ENCODE assay signal across 25 mouse cellular contexts in the genomic region with DNA sequence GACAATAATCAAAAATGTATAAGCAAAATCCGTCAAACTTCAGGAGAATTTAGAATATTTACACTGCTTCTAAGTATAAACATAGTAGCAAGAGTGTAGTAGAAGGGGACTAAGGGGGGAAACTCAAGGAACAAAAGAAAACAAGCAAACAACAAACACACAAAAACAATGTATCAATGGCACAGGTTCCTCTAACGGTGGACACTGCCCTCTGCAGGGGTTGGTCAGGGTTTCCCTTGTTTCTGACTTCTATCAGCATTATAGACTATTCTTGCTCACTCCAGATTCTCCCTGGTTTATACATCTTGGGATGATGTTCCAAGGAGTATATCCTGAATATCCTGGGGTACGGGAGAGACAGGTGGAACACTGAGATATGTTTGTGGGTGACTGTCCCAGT.
DNase-seq lines count a peak whose midpoint lies in the region; ATAC-seq and TF ChIP-seq lines count a peak whose summit lies in the region.
"Had no signal": no experiment of that assay in that cellular context is flagged by ENCODE, and none has a peak within 500 bp of the region (broad histone marks: within the 10 kb centered on the region; RNA-seq: fewer than 3 reads in every experiment).

No protein-coding gene starts in this region.

- no peaks in the 10 kb centered on the region for H3K9me3 ChIP-seq in intestine, postnatal 0 days (ENCODE audit: control insufficient read depth)
- no peaks in the 10 kb centered on the region for H3K9me3 ChIP-seq in intestine, embryonic 16.5 days (ENCODE audit: control insufficient read depth, low read length)
- H3K9me3 ChIP-seq in midbrain, postnatal 0 days (ENCODE audit: low read length): no peaks in the 10 kb centered on the region
- no peaks in the 10 kb centered on the region for H3K9me3 ChIP-seq in midbrain, embryonic 11.5 days (ENCODE audit: control insufficient read depth, low read length)
- H3K9me3 ChIP-seq: heart, embryonic 10.5 days; heart, embryonic 15.5 days; limb, embryonic 12.5 days; liver, embryonic 13.5 days; megakaryocyte, embryonic 14.5 days; midbrain, embryonic 13.5 days had no signal

- no peaks in the 10 kb centered on the region for H3K36me3 ChIP-seq in intestine, postnatal 0 days (ENCODE audit: control insufficient read depth, insufficient read depth)
- H3K36me3 ChIP-seq in intestine, embryonic 16.5 days (ENCODE audit: control insufficient read depth, insufficient read depth, low read length): no peaks in the 10 kb centered on the region
- no peaks in the 10 kb centered on the region for H3K36me3 ChIP-seq in midbrain, postnatal 0 days (ENCODE audit: insufficient read depth, low read length)
- H3K36me3 ChIP-seq in midbrain, embryonic 11.5 days (ENCODE audit: control insufficient read depth, insufficient read depth, low read length): no peaks in the 10 kb centered on the region
- H3K36me3 ChIP-seq: heart, embryonic 10.5 days; heart, embryonic 15.5 days; limb, embryonic 12.5 days; liver, embryonic 13.5 days; midbrain, embryonic 13.5 days had no signal

- no peaks in the 10 kb centered on the region for H3K27me3 ChIP-seq in intestine, postnatal 0 days (replicated peaks; ENCODE audit: control insufficient read depth, insufficient read depth, low read length)
- H3K27me3 ChIP-seq in intestine, embryonic 16.5 days (replicated peaks; ENCODE audit: control insufficient read depth, insufficient read depth, low read length): no peaks in the 10 kb centered on the region
- no peaks in the 10 kb centered on the region for H3K27me3 ChIP-seq in midbrain, postnatal 0 days (ENCODE audit: insufficient read depth, low read length)
- H3K27me3 ChIP-seq in midbrain, embryonic 11.5 days (ENCODE audit: control insufficient read depth, insufficient read depth, low read length): no peaks in the 10 kb centered on the region
- H3K27me3 ChIP-seq: heart, embryonic 15.5 days; limb, embryonic 12.5 days; liver, embryonic 13.5 days; megakaryocyte, embryonic 14.5 days; midbrain, embryonic 13.5 days had no signal

- intact Hi-C loops in left cerebral cortex, adult 2 months (cut with DNase I): no loop called here
- intact Hi-C loops in left cerebral cortex, postnatal 10 days (cut with DNase I): no loop called here

- no peak overlapping the region for H3K4me3 ChIP-seq in intestine, postnatal 0 days (ENCODE audit: low read depth, low read length)
- no peak overlapping the region for H3K4me3 ChIP-seq in intestine, embryonic 16.5 days (ENCODE audit: low read length)
- H3K4me3 ChIP-seq in left cerebral cortex, adult 2 months: no peak overlapping the region
- H3K4me3 ChIP-seq in midbrain, postnatal 0 days (ENCODE audit: low read depth, low read length): no peak overlapping the region
- H3K4me3 ChIP-seq in midbrain, embryonic 11.5 days (ENCODE audit: low read depth, low read length): no peak overlapping the region
- H3K4me3 ChIP-seq: erythroblast, embryonic 14.5 days; heart, embryonic 10.5 days; heart, embryonic 15.5 days; limb, embryonic 12.5 days; liver, embryonic 13.5 days; megakaryocyte, embryonic 14.5 days; midbrain, embryonic 13.5 days had no signal

- WGBS in intestine, postnatal 0 days: 63% methylated on average over 3 of the region's 3 CpGs
- WGBS in intestine, embryonic 16.5 days: 75% methylated on average over 3 of the region's 3 CpGs
- WGBS in midbrain, postnatal 0 days: 79% methylated on average over 3 of the region's 3 CpGs
- 83% methylated on average over 3 of the region's 3 CpGs for WGBS in midbrain, embryonic 11.5 days

- no peak overlapping the region for H3K4me2 ChIP-seq in intestine, postnatal 0 days (replicated peaks; ENCODE audit: low read depth)
- no peak overlapping the region for H3K4me2 ChIP-seq in intestine, embryonic 16.5 days (ENCODE audit: low read depth, low read length)
- H3K4me2 ChIP-seq in midbrain, postnatal 0 days (ENCODE audit: low read depth, low read length, poor library complexity, severe bottlenecking): no peak overlapping the region
- no peak overlapping the region for H3K4me2 ChIP-seq in midbrain, embryonic 11.5 days
- H3K4me2 ChIP-seq: heart, embryonic 15.5 days; hindbrain, embryonic 14.5 days; limb, embryonic 12.5 days; liver, embryonic 13.5 days; lung, embryonic 14.5 days; midbrain, embryonic 13.5 days had no signal

- H3K9ac ChIP-seq in intestine, postnatal 0 days (ENCODE audit: low read depth, low read length): no peak overlapping the region
- H3K9ac ChIP-seq in intestine, embryonic 16.5 days (ENCODE audit: low read depth, low read length): no peak overlapping the region
- no peak overlapping the region for H3K9ac ChIP-seq in midbrain, postnatal 0 days (replicated peaks; ENCODE audit: low read length, poor library complexity, severe bottlenecking)
- H3K9ac ChIP-seq in midbrain, embryonic 11.5 days (ENCODE audit: low read length): no peak overlapping the region
- H3K9ac ChIP-seq: heart, embryonic 15.5 days; hindbrain, embryonic 14.5 days; limb, embryonic 12.5 days; liver, embryonic 13.5 days; lung, embryonic 14.5 days; midbrain, embryonic 13.5 days had no signal

- TF ChIP-seq CTCF in intestine, postnatal 0 days (IDR thresholded peaks at IDR 0.05; ENCODE audit: low read depth): peak; percentile 49
- peak; percentile 21 for TF ChIP-seq CTCF in left cerebral cortex, adult 2 months (IDR thresholded peaks at IDR 0.05)
- TF ChIP-seq CTCF in midbrain, postnatal 0 days (IDR thresholded peaks at IDR 0.05): peak; percentile 26; the same call in 1 of the 2 replicates

- H3K27ac ChIP-seq in intestine, postnatal 0 days (ENCODE audit: low read depth, low read length): no peak overlapping the region
- no peak overlapping the region for H3K27ac ChIP-seq in intestine, embryonic 16.5 days (ENCODE audit: low read length)
- no peak overlapping the region for H3K27ac ChIP-seq in left cerebral cortex, adult 2 months
- H3K27ac ChIP-seq in midbrain, postnatal 0 days (ENCODE audit: low read depth, low read length): no peak overlapping the region
- no peak overlapping the region for H3K27ac ChIP-seq in midbrain, embryonic 11.5 days (ENCODE audit: low read depth, low read length)
- H3K27ac ChIP-seq: heart, embryonic 10.5 days; heart, embryonic 15.5 days; hindbrain, embryonic 14.5 days; limb, embryonic 12.5 days; liver, embryonic 13.5 days; midbrain, embryonic 13.5 days had no signal

- no peak for DNase-seq in left cerebral cortex, adult 2 months (ENCODE audit: extremely low spot score in 1 of 2, low spot score in 2 of 2)
- DNase-seq in left cerebral cortex, postnatal 10 days (ENCODE audit: extremely low spot score in 1 of 2, low spot score in 2 of 2): no peak
- DNase-seq in midbrain, postnatal 0 days (ENCODE audit: low spot score): no peak
- no peak for DNase-seq in midbrain, embryonic 11.5 days (ENCODE audit: low spot score, missing footprints)
- DNase-seq: B cell, adult 2 months; cerebellum, adult 18-20 months; cerebellum, postnatal 10 days; gastrocnemius, postnatal 10 days; heart, postnatal 4 days; kidney, postnatal 4 days; liver, embryonic 13.5 days; lung, embryonic 14.5 days; lung, postnatal 36 days; right cerebral cortex, postnatal 14 days had no signal

- H3K4me1 ChIP-seq in intestine, postnatal 0 days (replicated peaks; ENCODE audit: control insufficient read depth, insufficient read depth, low read length): no peaks in the 10 kb centered on the region
- no peaks in the 10 kb centered on the region for H3K4me1 ChIP-seq in intestine, embryonic 16.5 days (ENCODE audit: control insufficient read depth, insufficient read depth, low read length)
- no peaks in the 10 kb centered on the region; the same call in 1 of the 2 replicates for H3K4me1 ChIP-seq in midbrain, postnatal 0 days (ENCODE audit: insufficient read depth, low read length)
- no peaks in the 10 kb centered on the region for H3K4me1 ChIP-seq in midbrain, embryonic 11.5 days (ENCODE audit: control insufficient read depth, insufficient read depth, low read length)
- H3K4me1 ChIP-seq: heart, embryonic 15.5 days; liver, embryonic 13.5 days; megakaryocyte, embryonic 14.5 days had no signal

- ATAC-seq in intestine, postnatal 0 days: no peak
- no peak for ATAC-seq in intestine, embryonic 16.5 days
- no peak for ATAC-seq in midbrain, postnatal 0 days (ENCODE audit: low FRiP score)
- no peak for ATAC-seq in midbrain, embryonic 11.5 days (ENCODE audit: low FRiP score)
- ATAC-seq: forebrain, embryonic 16.5 days; inflammation-experienced regulatory T-cells, adult 6 months; midbrain, embryonic 13.5 days had no signal
